8 mouse cellular contexts compared by ENCODE assay signal in genomic region chr8:125116616-125117015, GRCm38 (mm10).
DNase-seq lines count a peak whose midpoint lies in the region; ATAC-seq and TF ChIP-seq lines count a peak whose summit lies in the region.
"Had no signal": no experiment of that assay in that cellular context is flagged by ENCODE, and none has a peak within 500 bp of the region (broad histone marks: within the 10 kb centered on the region; RNA-seq: fewer than 3 reads in every experiment).

No protein-coding gene starts in this region.

- peak; percentile 64 for TF ChIP-seq CTCF in liver, adult 2 months (IDR thresholded peaks at IDR 0.05; ENCODE audit: low read depth, low read length)
- TF ChIP-seq CTCF in Patski (IDR thresholded peaks at IDR 0.05): peak; percentile 75

- WGBS in liver, adult 2 months: 21% methylated on average over 2 of the region's 2 CpGs
- WGBS in liver, embryonic 12.5 days (ENCODE audit: insufficient replicate concordance): 18% methylated on average over 2 of the region's 2 CpGs
- 12% methylated on average over 2 of the region's 2 CpGs for WGBS in limb, embryonic 10.5 days

- POLR2A ChIA-PET in Patski (lab: Charles Lee): no interaction called here

- no peaks in the 10 kb centered on the region for H3K9me3 ChIP-seq in liver, embryonic 12.5 days (replicated peaks)
- H3K9me3 ChIP-seq in limb, embryonic 10.5 days (replicated peaks): no peaks in the 10 kb centered on the region

- H3K4me1 ChIP-seq in liver, adult 2 months (ENCODE audit: control insufficient read depth, insufficient read depth, low read length): no peaks in the 10 kb centered on the region
- no peaks in the 10 kb centered on the region for H3K4me1 ChIP-seq in liver, embryonic 12.5 days
- peaks cover 16% of the 10 kb centered on the region for H3K4me1 ChIP-seq in limb, embryonic 10.5 days

- H3K27me3 ChIP-seq in liver, adult 2 months (ENCODE audit: control insufficient read depth, insufficient read depth, low read length): no peaks in the 10 kb centered on the region
- no peaks in the 10 kb centered on the region for H3K27me3 ChIP-seq in liver, embryonic 12.5 days (replicated peaks)
- peaks cover 44% of the 10 kb centered on the region for H3K27me3 ChIP-seq in Patski
- peaks cover 16% of the 10 kb centered on the region; the same call in 1 of the 2 replicates for H3K27me3 ChIP-seq in limb, embryonic 10.5 days (ENCODE audit: low read depth, poor library complexity, severe bottlenecking)

- H3K9ac ChIP-seq in liver, adult 2 months (ENCODE audit: low read depth, low read length): no peak overlapping the region
- no peak overlapping the region for H3K9ac ChIP-seq in liver, embryonic 12.5 days

- H3K79me2 ChIP-seq in liver, adult 2 months (ENCODE audit: control insufficient read depth, insufficient read depth, low read length): no peaks in the 10 kb centered on the region

- CTCF ChIA-PET in Patski (lab: Charles Lee): interaction anchor here (0.6 to 1.9 kb wide), 7 partner anchors 9 to 226 kb away, joined by 3 to 6 read pairs (median 3); no protein-coding TSS in a partner anchor

- H3K27ac ChIP-seq in liver, adult 2 months (replicated peaks; ENCODE audit: insufficient read depth, low read depth, low read length): no peak overlapping the region
- H3K27ac ChIP-seq in liver, embryonic 12.5 days: no peak overlapping the region
- H3K27ac ChIP-seq in limb, embryonic 10.5 days: no peak overlapping the region
- H3K27ac ChIP-seq: macrophage had no signal

- H3K4me2 ChIP-seq in liver, embryonic 12.5 days: no peak overlapping the region

- H3K36me3 ChIP-seq in liver, adult 2 months (ENCODE audit: control insufficient read depth, insufficient read depth, low read length): no peaks in the 10 kb centered on the region
- no peaks in the 10 kb centered on the region for H3K36me3 ChIP-seq in liver, embryonic 12.5 days
- no peaks in the 10 kb centered on the region for H3K36me3 ChIP-seq in limb, embryonic 10.5 days

- no peak overlapping the region for H3K4me3 ChIP-seq in liver, adult 2 months (ENCODE audit: insufficient read depth, low read depth, low read length)
- no peak overlapping the region for H3K4me3 ChIP-seq in liver, embryonic 12.5 days
- no peak overlapping the region for H3K4me3 ChIP-seq in limb, embryonic 10.5 days

- ATAC-seq in liver, embryonic 12.5 days: no peak
- no peak for ATAC-seq in Patski

- intact Hi-C loops in heart, postnatal 10 days (cut with DNase I): loop anchor here (2.0 to 5.0 kb wide), 2 partner anchors 456 to 754 kb away; no protein-coding TSS in a partner anchor

- in situ Hi-C loops in Patski (cut with MboI; ENCODE audit: low pct_unique_long_range_greater_than_20kb): no loop called here

- peak; percentile 16 for DNase-seq in liver, adult 2 months (ENCODE audit: extremely low read depth, low read depth, low spot score)
- no peak for DNase-seq in Patski (ENCODE audit: low read depth, low spot score)
- DNase-seq in cerebellum, adult 8-10 months: peak; percentile 25
- peak; percentile 58 to 79 for DNase-seq in heart, postnatal 10 days
- peak; percentile 57 for DNase-seq in limb, embryonic 10.5 days (ENCODE audit: low spot score)
- DNase-seq in right cerebral cortex, postnatal 14 days: peak; percentile 69

- no peak for TF ChIP-seq POLR2A in liver, adult 2 months (IDR thresholded peaks at IDR 0.05; ENCODE audit: extremely low read depth, insufficient read depth, low read length)
